Mouse (Mus musculus): ENCODE measurements around the gene Smim22. TPM values are rescaled to one million over a fixed set of nuclear protein-coding genes. Genes with fewer than 3 reads are reported as not detected.

The Smim22 gene
- total and polyA plus RNA-seq, 3 experiments: not detected

DNA sequence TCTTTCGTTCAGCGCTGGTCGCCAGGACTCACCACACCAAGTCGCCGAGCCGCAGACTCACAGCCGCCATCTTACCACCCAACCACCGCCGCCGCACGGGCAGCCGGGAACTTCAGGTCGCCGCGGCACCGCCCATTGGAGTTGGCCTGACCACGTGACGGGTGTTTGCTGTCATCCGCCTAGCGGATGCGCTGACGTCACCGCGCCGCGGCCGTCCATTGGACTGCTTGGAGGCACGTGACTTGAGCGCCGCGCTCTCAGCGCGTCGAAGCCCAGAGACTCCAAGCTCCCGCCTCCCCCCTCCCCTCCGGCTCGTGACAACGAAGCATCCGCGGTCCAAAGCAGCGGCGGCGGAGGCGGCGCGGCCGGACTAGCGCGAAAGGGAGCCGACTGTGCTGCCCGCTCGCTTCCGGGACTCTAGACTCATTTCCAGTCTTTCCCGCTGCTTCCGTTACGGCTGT, 42.7 kb downstream of the Smim22 start, which contains the start of the genes Glyr1 and Ubn1:
Gene Glyr1 (minus strand): TSS at position 90 of the 461 bp plus-strand sequence.
Gene Ubn1 (plus strand): TSS at position 284 of the 461 bp plus-strand sequence.
- H3K9ac ChIP-seq (ENCODE audit: control insufficient read depth, low read depth, low read length, poor library complexity, severe bottlenecking): peak within 1 kb of the TSS; percentile 90
- H3K27ac ChIP-seq (ENCODE audit: control insufficient read depth, low read depth, low read length): peak within 1 kb of the TSS; percentile 81
- peak; percentile 99 for DNase-seq (ENCODE audit: low read depth, low spot score)
- no peaks in the 10 kb centered on the region for H3K9me3 ChIP-seq (replicated peaks; ENCODE audit: insufficient read depth, low read length)
- H3K79me2 ChIP-seq (ENCODE audit: control insufficient read depth, insufficient read depth, low read length, poor library complexity): peaks cover 38% of the 10 kb centered on the region
- H3K4me1 ChIP-seq (ENCODE audit: control insufficient read depth in 1 of 2, insufficient read depth in 2 of 2, low read length in 2 of 2): peaks cover 11% of the 10 kb centered on the region in 2 experiments
- peaks cover 16 to 38% of the 10 kb centered on the region in 2 experiments for H3K36me3 ChIP-seq (ENCODE audit: control insufficient read depth in 1 of 2, insufficient read depth in 2 of 2, low read length in 2 of 2)
- H3K27me3 ChIP-seq (ENCODE audit: control insufficient read depth in 1 of 2, insufficient read depth in 2 of 2, low read length in 2 of 2): no peaks in the 10 kb centered on the region
- H3K4me3 ChIP-seq (ENCODE audit: control insufficient read depth in 1 of 2, insufficient read depth in 1 of 2, low read depth in 2 of 2, low read length in 2 of 2): peak within 1 kb of the TSS; percentile 78 to 89
- peak; percentile 91 for TF ChIP-seq NELFE (IDR thresholded peaks at IDR 0.05; ENCODE audit: low read depth, low read length)
- no peak for TF ChIP-seq GABPA (IDR thresholded peaks at IDR 0.05; ENCODE audit: low read depth, low read length)
- TF ChIP-seq USF2 (IDR thresholded peaks at IDR 0.05; ENCODE audit: borderline replicate concordance in 1 of 2, insufficient read depth in 1 of 2, low read depth in 1 of 2, low read length in 2 of 2): peak; percentile 90 to 98
- TF ChIP-seq MAFK (IDR thresholded peaks at IDR 0.05; ENCODE audit: borderline replicate concordance, low read depth, low read length): no peak
- TF ChIP-seq MYC (IDR thresholded peaks at IDR 0.05; ENCODE audit: low read depth, low read length): peak; percentile 60; the same call in 1 of the 2 replicates
- TF ChIP-seq ZKSCAN1 (IDR thresholded peaks at IDR 0.05; ENCODE audit: low read depth, low read length): no peak
- no peak for TF ChIP-seq MYB (IDR thresholded peaks at IDR 0.05; ENCODE audit: low read depth, low read length)
- no peak for TF ChIP-seq JUND (IDR thresholded peaks at IDR 0.05; ENCODE audit: low read depth, low read length)
- no peak for TF ChIP-seq NRF1 (IDR thresholded peaks at IDR 0.05; ENCODE audit: insufficient read depth, low read depth, low read length, poor library complexity, severe bottlenecking)
- TF ChIP-seq ZNF384 (IDR thresholded peaks at IDR 0.05; ENCODE audit: low read depth, low read length): no peak
- TF ChIP-seq SIN3A (IDR thresholded peaks at IDR 0.05; ENCODE audit: low read length): peak; percentile 79
- TF ChIP-seq ZMIZ1 (IDR thresholded peaks at IDR 0.05; ENCODE audit: low read depth, low read length): peak; percentile 63; the same call in 1 of the 2 replicates
- TF ChIP-seq RAD21 (IDR thresholded peaks at IDR 0.05; ENCODE audit: low read depth, low read length): no peak
- peak; percentile 73 for TF ChIP-seq MXI1 (IDR thresholded peaks at IDR 0.05; ENCODE audit: low read depth, low read length)
- TF ChIP-seq KAT2A (conservative IDR thresholded peaks at IDR 0.05; ENCODE audit: low read depth, low read length): no peak; the same call in 1 of the 2 replicates
- peak; percentile 52; the same call in 1 of the 2 replicates for TF ChIP-seq TCF12 (IDR thresholded peaks at IDR 0.05; ENCODE audit: low read depth, low read length)
- TF ChIP-seq POLR2A (IDR thresholded peaks at IDR 0.05; ENCODE audit: control insufficient read depth in 1 of 2, insufficient read depth in 1 of 2, low read depth in 1 of 2, low read length in 2 of 2, poor library complexity in 1 of 2): peak; percentile 92 to 94
- peak; percentile 100 for TF ChIP-seq MAX (IDR thresholded peaks at IDR 0.05; ENCODE audit: low read length)
- peak; percentile 89; the same call in 1 of the 2 replicates for TF ChIP-seq MAZ (IDR thresholded peaks at IDR 0.05; ENCODE audit: low read depth, low read length)
- TF ChIP-seq UBTF (IDR thresholded peaks at IDR 0.05; ENCODE audit: borderline replicate concordance, insufficient read depth, low read depth, low read length): no peak
- peak; percentile 90 for TF ChIP-seq BHLHE40 (IDR thresholded peaks at IDR 0.05; ENCODE audit: borderline replicate concordance, low read depth, low read length)
- no peak for TF ChIP-seq MEF2A (IDR thresholded peaks at IDR 0.05; ENCODE audit: extremely low read depth, insufficient replicate concordance, low read depth, low read length, poor library complexity, severe bottlenecking)
- no peak for TF ChIP-seq TAL1 (IDR thresholded peaks at IDR 0.05; ENCODE audit: low read length)
- TF ChIP-seq ZC3H11A (IDR thresholded peaks at IDR 0.05; ENCODE audit: low read depth, low read length): no peak
- no peak for TF ChIP-seq CTCF (IDR thresholded peaks at IDR 0.05 in 2 of 3, conservative IDR thresholded peaks at IDR 0.05 in 1 of 3; ENCODE audit: control insufficient read depth in 1 of 3, insufficient read depth in 1 of 3, low read depth in 2 of 3, low read length in 3 of 3, poor library complexity in 1 of 3, severe bottlenecking in 1 of 3)
- TF ChIP-seq SMC3 (IDR thresholded peaks at IDR 0.05; ENCODE audit: low read depth, low read length): no peak
- TF ChIP-seq USF1 (IDR thresholded peaks at IDR 0.05; ENCODE audit: low read depth, low read length): peak; percentile 99
- TF ChIP-seq GATA1 (IDR thresholded peaks at IDR 0.05; ENCODE audit: low read depth, low read length): no peak
- TF ChIP-seq CHD1 (IDR thresholded peaks at IDR 0.05; ENCODE audit: low read depth, low read length): no peak
- TF ChIP-seq TBP (IDR thresholded peaks at IDR 0.05; ENCODE audit: low read depth, low read length): no peak
- no peak for TF ChIP-seq CHD2 (IDR thresholded peaks at IDR 0.05; ENCODE audit: low read length)
- TF ChIP-seq ELF1 (IDR thresholded peaks at IDR 0.05; ENCODE audit: low read depth, low read length): peak; percentile 71
- TF ChIP-seq POLR2AphosphoS2 (IDR thresholded peaks at IDR 0.05; ENCODE audit: low read length): peak; percentile 88
- no peak for TF ChIP-seq POLR2AphosphoS5 (IDR thresholded peaks at IDR 0.05; ENCODE audit: borderline replicate concordance, low read depth, low read length)
- TF ChIP-seq ETS1 (IDR thresholded peaks at IDR 0.05; ENCODE audit: low read depth, low read length): peak; percentile 56
- no peak for TF ChIP-seq EP300 (IDR thresholded peaks at IDR 0.05; ENCODE audit: low read depth in 1 of 2, low read length in 2 of 2)
- no peak; the same call in 1 of the 2 replicates for TF ChIP-seq E2F4 (IDR thresholded peaks at IDR 0.05; ENCODE audit: borderline replicate concordance, low read depth, low read length)
- no peak for TF ChIP-seq RCOR1 (IDR thresholded peaks at IDR 0.05; ENCODE audit: low read depth, low read length)

Data from MEL (cell line).